Mouse (Mus musculus): ENCODE data around the gene Nf2. TPM values are rescaled to one million over a fixed set of nuclear protein-coding genes. Genes with fewer than 3 reads are reported as not detected.
"Not testable (repeated sequence)": the region's sequence is repeated elsewhere in the genome, so short reads cannot be mapped to it uniquely, and the experiment has no call there.

Gene Nf2
- polyA plus RNA-seq, 1 experiment, result 46.5 TPM

- no peak for DNase-seq (ENCODE audit: low spot score)
These were observed 12.0 kb downstream of the Nf2 start for GRCm38 (mm10) chr11:4837342-4837741.

GRCm38 (mm10) chr11:4836755-4837154, 12.6 kb downstream of the Nf2 start:
- DNase-seq (ENCODE audit: low spot score), result no peak

- no peak for DNase-seq (ENCODE audit: low spot score)
These were observed 13.9 kb downstream of the Nf2 start for GRCm38 (mm10) chr11:4835436-4835835.

- no peak for DNase-seq (ENCODE audit: low spot score)
These were observed 15.9 kb downstream of the Nf2 start for GRCm38 (mm10) chr11:4833295-4833939.

GRCm38 (mm10) chr11:4831066-4831465, 18.3 kb downstream of the Nf2 start:
- DNase-seq (ENCODE audit: low spot score), result no peak

- DNase-seq (ENCODE audit: low spot score), result no peak
These were observed 21.4 kb downstream of the Nf2 start for GRCm38 (mm10) chr11:4827916-4828315.

- no peak for DNase-seq (ENCODE audit: low spot score)
These were observed 22.0 kb downstream of the Nf2 start for GRCm38 (mm10) chr11:4827340-4827739.

- DNase-seq (ENCODE audit: low spot score), result no peak
These were observed 23.1 kb downstream of the Nf2 start for GRCm38 (mm10) chr11:4826152-4826778.

GRCm38 (mm10) chr11:4823655-4824312, 25.6 kb downstream of the Nf2 start:
- no peak for DNase-seq (ENCODE audit: low spot score)

GRCm38 (mm10) chr11:4822446-4822842, 26.9 kb downstream of the Nf2 start:
- not testable (repeated sequence) for DNase-seq (ENCODE audit: low spot score)

GRCm38 (mm10) chr11:4821492-4822445, 27.6 kb downstream of the Nf2 start:
- DNase-seq (ENCODE audit: low spot score), result no peak

GRCm38 (mm10) chr11:4814507-4815450, 34.6 kb downstream of the Nf2 start:
- DNase-seq (ENCODE audit: low spot score), result no peak

GRCm38 (mm10) chr11:4808311-4808710, 41.0 kb downstream of the Nf2 start:
- DNase-seq (ENCODE audit: low spot score), result no peak

GRCm38 (mm10) chr11:4806031-4806715, 43.2 kb downstream of the Nf2 start:
- no peak for DNase-seq (ENCODE audit: low spot score)

GRCm38 (mm10) chr11:4804921-4805562, 44.3 kb downstream of the Nf2 start:
- DNase-seq (ENCODE audit: low spot score), result no peak

GRCm38 (mm10) chr11:4803951-4804350, 45.4 kb downstream of the Nf2 start:
- DNase-seq (ENCODE audit: low spot score), result no peak

- DNase-seq (ENCODE audit: low spot score), result no peak
These were observed 45.9 kb downstream of the Nf2 start for GRCm38 (mm10) chr11:4803426-4803825.

GRCm38 (mm10) chr11:4803008-4803407, 46.3 kb downstream of the Nf2 start:
- no peak for DNase-seq (ENCODE audit: low spot score)

- not testable (repeated sequence) for DNase-seq (ENCODE audit: low spot score)
These were observed 46.9 kb downstream of the Nf2 start for GRCm38 (mm10) chr11:4802401-4802800.

- DNase-seq (ENCODE audit: low spot score), result no peak
These were observed 48.7 kb downstream of the Nf2 start for GRCm38 (mm10) chr11:4800654-4801053.

Data from urinary bladder, adult 2 months (tissue).